Mouse (Mus musculus) heart, postnatal 36 days (tissue): Measurements from ENCODE around the gene Mrpl27. TPM values are rescaled to one million over a fixed set of nuclear protein-coding genes. Genes with fewer than 3 reads are reported as not detected.
A peak's percentile ranks its signal among the peaks of the same experiment; 100 is the strongest.
"Not testable (repeated sequence)": the region's sequence is repeated elsewhere in the genome, so short reads cannot be mapped to it uniquely, and the experiment has no call there.

ENCODE experiments used
- DNase-seq, 2 experiments: peaks; one replicate each; pipeline ENCODE4 v3.0.0; 2021 to 2022
- intact Hi-C: fragments of 180-260 bp; cut with DNase I; formaldehyde crosslinking; loops from one replicate; pipeline ENCODE4 v1.15.1; 2025
- total RNA-seq, 2 experiments: library from RNA; stranded (reverse); gene quantifications; 2 replicates each; pipeline ENCODE4 v1.2.3; 2021

The Mrpl27 gene
- total RNA-seq, 2 experiments from 2014 or later, result 59.2 to 60.1 TPM

GRCm38 (mm10) chr11:94665281-94665680 lies 11.7 kb downstream of the Mrpl27 start:
- DNase-seq, result no peak
- intact Hi-C loops, result no loop called here

DNA sequence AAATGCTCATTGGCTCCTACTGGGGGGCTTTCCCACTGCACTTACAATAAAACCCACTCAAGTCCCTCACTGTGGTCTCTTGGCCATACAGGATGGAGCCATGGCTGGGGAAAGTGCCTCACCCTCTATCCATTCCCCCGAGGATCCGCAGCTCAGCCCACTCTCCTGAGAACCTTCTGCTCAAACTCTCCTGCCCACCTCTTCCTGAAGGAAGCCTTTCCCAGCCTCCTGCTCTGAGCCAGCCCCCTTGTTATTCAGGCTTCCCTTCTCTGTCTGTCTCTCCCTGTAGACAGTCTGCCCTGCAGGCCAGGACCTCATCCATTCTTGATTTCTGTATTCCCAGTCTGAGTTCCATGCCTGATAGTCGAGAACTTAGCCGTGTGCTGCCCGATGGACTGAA lies 21.4 kb downstream of the Mrpl27 start:
- no peak for DNase-seq
- intact Hi-C loops, result no loop called here

- no peak for DNase-seq
- intact Hi-C loops, result no loop called here
These were observed 21.9 kb downstream of the Mrpl27 start for GRCm38 (mm10) chr11:94675446-94675845.

DNA sequence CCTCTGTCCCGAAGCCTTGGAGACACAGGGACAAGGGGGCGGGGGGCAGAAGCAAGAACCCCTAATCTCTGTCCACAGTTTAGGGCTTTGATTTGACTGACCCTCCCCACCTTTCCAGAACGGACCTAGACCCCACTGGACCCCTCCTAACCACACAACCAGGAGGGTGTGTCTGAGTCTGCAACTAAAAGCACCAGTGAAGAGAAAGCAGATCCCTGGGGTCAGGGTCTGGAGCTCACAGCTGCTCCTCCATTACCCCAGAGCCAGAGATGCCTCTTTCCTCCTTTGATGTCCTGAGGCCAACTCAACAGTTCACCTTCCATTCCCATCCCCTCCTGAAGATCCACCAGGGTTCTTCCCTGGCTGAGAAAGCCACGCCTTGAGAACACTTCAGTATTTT lies 22.7 kb downstream of the Mrpl27 start:
- intact Hi-C loops, result no loop called here
- DNase-seq, result no peak

DNA sequence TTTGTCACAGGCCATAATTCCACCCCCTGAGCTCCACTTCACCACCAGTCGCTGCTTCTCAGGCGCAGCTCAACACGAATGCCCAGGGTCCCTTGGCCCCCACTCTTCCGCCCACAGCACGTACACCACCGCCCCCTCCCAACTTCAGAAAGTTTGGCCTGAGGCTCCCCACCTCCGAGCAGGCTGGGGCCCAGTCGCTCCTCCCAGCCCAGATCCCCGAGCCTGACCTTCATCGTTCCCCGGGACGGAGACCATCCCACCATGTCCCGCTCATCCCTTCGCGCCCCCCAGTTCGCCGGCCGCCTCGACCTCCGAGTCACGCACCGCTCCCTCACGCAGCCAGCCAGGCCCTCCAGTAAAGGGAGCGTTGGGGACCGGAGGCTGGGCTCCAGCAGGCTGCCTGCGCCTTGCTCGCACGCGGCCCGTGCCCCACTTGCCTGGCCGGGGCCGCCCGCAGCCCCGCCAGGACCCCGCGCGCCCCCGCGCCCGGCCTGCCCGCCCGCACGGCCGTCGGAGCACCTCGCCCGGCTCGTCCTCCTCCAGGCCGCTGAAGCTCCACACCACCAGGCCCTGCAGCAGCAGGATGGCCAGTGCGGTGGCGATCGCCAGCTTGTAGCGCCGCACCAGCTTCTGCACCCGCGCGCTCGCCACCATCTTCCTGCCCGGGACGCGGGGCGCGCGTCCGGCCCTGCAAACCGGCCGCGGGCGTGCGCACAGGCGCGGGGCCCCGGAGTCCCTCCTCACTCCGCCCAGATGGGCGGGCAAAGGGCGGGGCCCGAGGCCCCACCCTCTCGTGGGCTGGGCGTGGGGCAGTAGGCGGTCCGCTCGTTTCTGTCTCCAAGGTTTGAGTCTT lies 23.4 kb downstream of the Mrpl27 start, which contains the start of gene Xylt2:
Gene Xylt2, minus strand, starts transcription at position 762 of the 853 bp plus-strand sequence.
- peak; percentile 94 to 95 for DNase-seq
- intact Hi-C loops, result no loop called here

- DNase-seq, result no peak
- intact Hi-C loops, result no loop called here
These were observed 24.1 kb downstream of the Mrpl27 start for GRCm38 (mm10) chr11:94677607-94678145.

- intact Hi-C loops, result no loop called here
- DNase-seq, result no peak
These were observed 27.1 kb downstream of the Mrpl27 start for GRCm38 (mm10) chr11:94680639-94681038.

DNA sequence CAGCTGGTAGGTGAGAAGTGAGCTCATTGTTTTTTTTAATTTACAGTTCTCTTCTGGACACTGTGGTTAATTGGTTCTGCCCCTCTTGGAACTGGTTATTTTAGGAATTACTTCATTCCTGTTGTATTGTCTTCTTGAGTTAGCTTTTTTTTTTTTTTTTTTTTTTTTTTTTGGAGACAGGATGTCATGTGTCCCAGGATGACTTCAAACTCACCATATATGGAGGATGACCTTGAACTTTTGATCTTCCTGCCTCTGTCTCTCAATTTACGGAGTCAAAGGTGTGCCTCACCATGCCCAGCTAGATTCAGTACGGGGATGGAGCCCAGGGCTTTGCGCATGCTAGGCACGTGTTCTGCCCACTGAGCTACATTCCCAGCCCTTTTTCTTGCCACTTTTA lies 28.1 kb downstream of the Mrpl27 start:
- DNase-seq, result no peak
- intact Hi-C loops, result no loop called here

GRCm38 (mm10) chr11:94682427-94682826 lies 28.9 kb downstream of the Mrpl27 start:
- no peak for DNase-seq
- intact Hi-C loops, result no loop called here

DNA sequence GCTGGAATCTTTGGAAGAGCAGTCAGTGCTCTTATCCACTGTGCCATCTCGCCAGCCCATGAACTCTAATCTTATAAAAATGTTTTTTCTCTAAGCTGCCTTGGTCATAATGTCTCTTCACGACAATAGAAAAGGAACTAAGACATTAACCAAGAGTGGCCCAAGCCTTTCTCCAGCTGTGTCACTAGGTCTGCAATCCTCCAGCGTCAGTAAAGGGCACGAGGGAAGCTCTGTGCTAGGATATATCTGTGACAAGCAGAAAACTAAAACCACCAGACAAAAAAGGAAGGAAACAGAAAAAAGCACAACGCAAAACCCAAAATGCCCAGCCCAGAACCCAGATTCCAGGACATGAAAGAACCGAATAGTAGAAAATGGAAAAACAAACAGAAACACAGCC lies 33.6 kb downstream of the Mrpl27 start:
- intact Hi-C loops, result no loop called here

GRCm38 (mm10) chr11:94692502-94692901 lies 38.9 kb downstream of the Mrpl27 start:
- intact Hi-C loops, result not testable (repeated sequence)

More for the DNA sequence above, 33.6 kb downstream of the Mrpl27 start:
- DNase-seq, result no peak

DNA sequence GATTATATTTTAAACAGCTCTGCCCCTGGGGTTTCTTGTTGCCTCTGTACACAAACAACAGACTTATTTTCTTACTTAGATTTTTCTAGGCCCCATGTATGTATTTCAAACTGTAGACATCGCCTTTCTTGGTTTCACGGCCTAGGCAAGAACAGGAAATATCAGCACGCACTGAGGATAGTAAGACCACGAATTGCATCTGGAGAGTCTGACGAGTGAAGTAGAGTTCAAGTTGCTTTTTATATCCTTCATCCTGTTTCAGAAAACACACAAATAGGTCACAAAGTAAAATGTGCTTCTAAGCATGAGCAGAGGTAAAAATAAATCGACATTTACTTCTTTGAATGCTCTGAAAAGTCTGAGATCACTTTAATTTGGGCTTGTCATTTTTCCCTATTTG lies 41.9 kb downstream of the Mrpl27 start:
- intact Hi-C loops, result no loop called here
- DNase-seq, result no peak

More at GRCm38 (mm10) chr11:94692502-94692901, 38.9 kb downstream of the Mrpl27 start:
- not testable (repeated sequence) for DNase-seq

DNA sequence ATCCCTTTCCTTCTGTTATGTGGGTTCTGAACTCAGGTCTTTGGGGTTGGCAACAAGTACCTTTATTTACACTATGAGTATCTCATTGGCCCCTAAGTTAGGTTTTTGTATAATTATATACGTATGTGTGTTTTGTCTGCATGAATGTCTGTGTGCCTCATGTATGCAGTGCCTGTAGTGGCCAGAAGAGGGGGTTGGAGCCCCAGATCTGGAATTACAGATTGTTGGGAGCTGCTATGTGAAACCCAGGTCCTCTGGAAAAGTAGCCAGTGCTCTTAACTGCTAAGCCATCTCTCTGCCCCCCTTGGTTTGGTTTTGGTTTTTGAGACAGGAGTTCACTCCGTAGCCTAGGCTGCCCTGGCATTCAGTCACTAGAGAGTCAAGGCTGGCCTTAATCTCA lies 43.6 kb downstream of the Mrpl27 start:
- no peak for DNase-seq

GRCm38 (mm10) chr11:94697703-94698464 lies 44.3 kb downstream of the Mrpl27 start:
- intact Hi-C loops, result no loop called here
- DNase-seq, result no peak

More for the DNA sequence above, 43.6 kb downstream of the Mrpl27 start:
- intact Hi-C loops, result no loop called here

DNA sequence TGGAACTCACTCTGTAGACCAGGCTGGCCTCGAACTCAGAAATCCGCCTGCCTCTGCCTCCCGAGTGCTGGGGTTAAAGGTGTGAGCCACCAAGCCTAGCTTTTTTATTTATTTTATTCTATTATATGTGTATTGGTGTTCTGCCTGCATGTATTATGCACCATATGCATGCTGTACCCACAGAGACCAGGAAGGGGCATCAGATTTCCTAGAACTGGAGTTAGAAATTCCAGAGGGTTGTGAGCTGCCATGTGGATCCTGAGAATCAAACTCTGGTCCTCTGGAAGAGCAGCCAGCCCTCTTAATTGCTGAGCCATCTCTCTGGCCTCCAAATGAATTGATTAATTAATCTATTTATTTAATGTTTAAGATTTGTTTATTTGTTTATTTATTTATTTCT lies 45.8 kb downstream of the Mrpl27 start:
- intact Hi-C loops, result no loop called here
- no peak for DNase-seq

- no peak for DNase-seq
- intact Hi-C loops, result no loop called here
These were observed 48.0 kb downstream of the Mrpl27 start for GRCm38 (mm10) chr11:94701401-94702215.

DNA sequence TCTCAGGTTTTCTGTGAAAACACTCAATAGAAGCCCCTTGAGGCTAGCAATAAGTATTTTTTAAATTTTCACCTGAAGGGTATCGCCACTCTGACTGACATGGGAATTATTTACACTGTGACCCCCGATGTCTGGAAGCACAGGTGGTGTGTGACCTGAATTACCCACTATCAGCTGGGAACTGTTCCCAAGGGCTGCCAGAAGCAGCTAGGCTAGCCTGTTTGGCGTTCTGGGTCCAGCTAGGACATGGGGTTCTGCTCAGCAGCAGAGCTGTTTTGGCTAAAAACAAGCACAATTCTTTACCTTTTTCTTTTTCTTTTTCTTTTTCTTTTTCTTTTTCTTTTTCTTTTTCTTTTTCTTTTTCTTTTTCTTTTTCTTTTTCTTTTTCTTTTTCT lies 48.6 kb downstream of the Mrpl27 start:
- DNase-seq, result no peak
- intact Hi-C loops, result no loop called here

- intact Hi-C loops, result no loop called here
- no peak for DNase-seq
These were observed 50.5 kb downstream of the Mrpl27 start for GRCm38 (mm10) chr11:94704020-94704419.

- no peak for DNase-seq
- intact Hi-C loops, result no loop called here
These were observed 50.9 kb downstream of the Mrpl27 start, which contains the start of gene Gm11541 for GRCm38 (mm10) chr11:94704472-94704871. Gm11541 (minus strand) TSS chr11:94704499.
